Mouse (Mus musculus) embryo, embryonic 11 days (tissue): ENCODE results near the gene Kif1bp.
A peak's percentile ranks its signal among the peaks of the same experiment; 100 is the strongest.
"Not testable (repeated sequence)": the region's sequence is repeated elsewhere in the genome, so short reads cannot be mapped to it uniquely, and the experiment has no call there.

ENCODE experiments used
- DNase-seq: peaks from one replicate; pipeline ENCODE4 v3.0.0-alpha.2; 2015

The Kif1bp gene

DNA sequence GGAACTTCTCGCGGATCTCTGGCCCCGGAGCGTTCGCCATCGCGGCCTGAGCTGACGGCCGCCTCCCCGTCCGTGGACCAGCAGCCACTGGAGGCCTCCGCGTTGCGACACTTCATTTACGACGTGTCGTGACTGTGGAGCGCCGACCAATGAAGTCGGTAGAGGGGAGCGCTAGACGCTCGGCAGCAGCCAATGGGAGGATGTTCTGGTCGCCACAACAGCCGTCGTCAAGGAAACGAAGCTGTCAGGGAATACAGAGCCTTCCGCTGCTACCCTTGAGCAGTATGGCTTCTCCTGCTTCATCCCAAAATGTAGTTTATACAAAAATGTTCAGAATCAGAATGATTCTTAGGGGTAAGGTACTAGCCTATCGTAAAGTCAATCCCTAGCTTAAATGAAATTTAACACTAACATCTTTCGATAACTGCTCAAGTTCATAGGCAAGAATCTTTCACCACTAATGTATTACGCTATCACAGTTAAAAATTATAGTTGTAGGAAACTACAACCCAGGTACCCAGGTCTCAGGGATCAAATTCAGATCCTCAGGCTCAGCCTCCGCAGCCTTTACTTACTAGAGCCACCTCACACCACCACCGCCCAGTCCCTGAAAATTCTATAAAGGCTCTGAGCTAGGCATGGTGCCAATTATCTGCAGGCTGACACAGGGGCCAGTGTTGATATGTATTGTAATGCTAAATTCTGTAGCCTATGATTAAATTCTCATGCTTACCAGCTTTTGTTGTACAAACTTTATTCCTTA, at the start of gene Kif1bp:
Kif1bp (minus strand) TSS at position 120 of the 763 bp plus-strand sequence.
- peak; percentile 98 for DNase-seq

DNA sequence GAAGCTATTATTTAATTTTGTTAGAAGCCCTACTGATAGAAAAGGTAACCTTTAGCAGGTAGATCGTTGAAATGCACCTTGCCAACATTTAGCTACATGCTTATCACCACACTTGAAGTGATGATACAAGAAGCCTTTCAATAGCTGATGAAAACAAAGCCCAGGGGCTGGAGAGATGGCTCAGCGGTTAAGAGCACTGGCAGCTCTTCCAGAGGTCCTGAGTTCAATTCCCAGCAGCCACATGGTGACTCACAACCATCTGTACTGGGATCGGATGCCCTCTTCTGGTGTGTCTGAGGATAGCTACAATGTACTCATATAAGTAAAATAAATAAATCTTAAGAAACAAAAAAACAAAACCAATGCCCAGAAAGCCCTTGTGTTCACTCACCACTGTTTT, 25.9 kb upstream of the Kif1bp start:
- no peak for DNase-seq

DNA sequence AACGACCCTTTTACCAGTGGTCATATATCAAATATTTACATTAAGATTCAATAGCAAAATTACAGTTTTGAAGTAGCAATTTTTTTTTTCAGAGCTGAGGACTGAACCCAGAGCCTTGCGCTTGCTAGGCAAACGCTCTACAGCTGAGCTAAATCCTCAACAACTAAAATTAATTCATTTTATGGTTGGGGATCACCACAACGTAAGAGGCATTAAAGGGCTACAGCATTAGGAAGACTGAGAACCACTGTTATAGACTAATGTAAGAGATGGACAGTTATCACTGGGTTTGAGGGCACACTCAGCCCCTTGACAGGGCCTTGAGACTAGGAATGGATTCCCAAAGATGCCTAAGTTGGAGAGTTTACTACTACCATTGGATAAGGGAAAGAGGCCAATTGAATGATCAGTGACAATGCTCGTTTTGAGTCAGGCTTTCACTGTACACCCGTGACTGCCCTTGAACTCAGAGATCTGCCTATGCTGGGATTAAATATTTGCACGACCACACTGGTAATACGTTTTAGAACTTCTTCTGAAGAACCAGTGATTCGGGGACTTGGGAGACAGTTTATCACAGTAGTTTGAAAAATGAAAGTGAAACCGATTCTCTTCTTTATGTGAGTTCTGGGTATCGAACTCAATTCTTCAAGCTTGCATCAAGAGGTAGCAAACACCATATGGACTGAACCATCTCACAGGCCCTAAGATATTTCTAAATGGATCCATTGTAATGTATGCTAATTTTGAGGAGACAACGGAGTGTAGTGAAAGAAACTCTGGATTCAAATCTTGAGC, 25.2 kb upstream of the Kif1bp start:
- no peak for DNase-seq

DNA sequence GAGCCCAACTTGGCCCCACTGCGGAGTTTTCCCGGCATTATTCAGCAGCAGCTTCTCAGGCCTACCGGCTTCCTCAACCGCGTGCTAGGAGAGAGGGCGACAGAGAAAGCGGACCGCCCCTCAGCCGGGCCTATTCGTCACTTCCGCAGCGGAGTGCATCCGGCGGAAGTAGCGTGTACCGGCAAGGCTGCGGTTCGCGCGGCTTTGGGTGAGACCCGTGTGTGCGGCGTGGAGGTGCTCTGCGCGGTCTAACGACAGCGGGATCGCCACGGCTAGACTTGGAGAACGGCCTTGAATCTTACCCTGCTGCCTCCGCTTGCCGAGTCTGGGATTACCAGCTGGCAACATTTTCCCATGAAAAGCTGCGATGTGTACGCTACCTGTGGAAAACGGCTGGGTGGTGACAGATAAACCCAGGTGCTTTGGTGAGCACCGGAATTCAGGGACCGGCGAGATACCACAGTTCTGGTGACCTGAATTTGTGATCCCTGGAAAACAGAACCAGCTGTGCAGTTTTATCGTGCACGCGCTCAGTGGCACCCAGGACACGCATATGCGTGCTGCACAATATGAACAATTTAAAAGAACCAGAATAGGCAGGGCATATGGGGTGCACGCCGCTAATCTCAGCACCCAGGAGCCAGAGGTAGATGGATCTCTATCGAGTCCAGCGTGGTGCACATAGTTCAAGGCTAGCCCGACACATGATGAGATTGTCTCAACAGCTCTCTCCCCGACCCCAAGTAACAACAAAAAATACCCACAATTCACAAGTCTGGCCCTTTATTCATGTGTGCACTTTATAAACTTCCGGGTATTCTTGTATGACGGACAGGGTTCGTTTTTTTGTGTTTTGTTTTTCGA, 24.2 kb upstream of the Kif1bp start, which contains the start of gene Ddx21:
Ddx21 (minus strand) TSS at position 105 of the 864 bp plus-strand sequence.
- DNase-seq: peak; percentile 96

DNA sequence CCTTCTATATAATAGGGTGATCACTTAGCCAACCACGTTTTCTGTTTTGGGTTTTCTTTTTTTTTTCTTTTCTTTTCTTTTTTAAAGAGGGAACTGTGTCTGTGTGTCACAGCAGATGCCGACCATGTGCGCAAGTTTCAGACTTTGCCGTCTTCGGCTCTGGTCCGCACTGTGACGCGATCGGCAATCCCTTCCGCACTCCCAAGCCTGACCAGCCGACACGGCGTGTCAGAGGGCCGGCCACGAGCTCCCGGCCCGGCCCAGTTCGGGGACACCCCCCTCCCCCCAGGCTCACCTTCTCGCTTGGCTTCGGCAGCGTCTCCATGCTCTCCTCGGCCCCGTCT, 23.5 kb upstream of the Kif1bp start:
- no peak for DNase-seq

DNA sequence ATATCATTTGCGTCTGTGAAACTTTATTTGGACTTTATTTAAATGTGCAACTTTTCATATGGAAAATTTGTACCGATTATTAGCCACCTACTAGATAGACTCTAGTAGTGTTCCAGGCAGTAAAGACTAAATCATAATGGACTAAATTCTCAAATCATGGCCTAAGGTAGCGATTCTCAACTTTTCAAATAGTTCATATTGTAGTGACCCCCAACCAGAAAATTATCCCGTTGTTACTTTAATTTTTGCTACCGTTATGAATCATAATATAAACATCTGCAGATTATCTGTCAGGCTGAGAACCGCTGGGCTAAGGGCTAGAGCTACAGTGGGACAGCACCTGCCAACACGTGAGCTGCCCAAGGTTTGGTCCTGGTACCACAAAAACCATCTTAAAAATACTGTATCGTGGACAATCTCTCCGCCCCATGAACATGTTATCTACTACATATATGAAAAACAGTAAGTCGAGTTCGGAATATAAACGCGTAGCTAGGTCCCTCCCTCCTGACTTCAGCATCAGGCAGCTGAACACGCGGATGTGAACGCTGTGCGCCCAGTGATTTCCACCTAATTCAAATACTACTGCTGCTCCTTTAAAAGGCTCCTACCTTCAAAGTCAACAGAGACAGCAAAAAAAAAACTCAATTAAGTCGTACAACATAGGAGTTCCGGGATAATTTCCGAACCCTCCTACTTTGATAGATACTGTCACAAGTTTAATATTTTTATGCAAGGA, 23.0 kb upstream of the Kif1bp start:
- peak; percentile 17 for DNase-seq

DNA sequence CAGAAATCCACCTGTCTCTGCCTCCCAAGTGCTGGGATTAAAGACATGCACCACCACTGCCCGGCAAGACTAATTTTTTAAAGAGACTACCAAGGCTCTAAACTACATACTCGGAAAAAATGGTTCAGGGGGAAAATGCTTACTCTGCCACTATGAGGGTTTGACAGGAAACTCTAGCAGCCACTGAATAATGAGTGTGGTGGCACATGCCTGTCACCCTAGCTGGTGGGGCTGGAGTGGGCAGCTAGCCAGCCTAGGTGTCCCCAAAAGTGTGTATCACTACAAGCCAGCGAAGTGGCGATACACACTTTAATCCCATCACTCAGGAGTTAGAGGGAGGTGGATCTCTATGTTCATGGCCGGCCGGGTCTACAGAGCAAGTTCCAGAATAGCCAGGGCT, 21.8 kb upstream of the Kif1bp start:
- no peak for DNase-seq

DNA sequence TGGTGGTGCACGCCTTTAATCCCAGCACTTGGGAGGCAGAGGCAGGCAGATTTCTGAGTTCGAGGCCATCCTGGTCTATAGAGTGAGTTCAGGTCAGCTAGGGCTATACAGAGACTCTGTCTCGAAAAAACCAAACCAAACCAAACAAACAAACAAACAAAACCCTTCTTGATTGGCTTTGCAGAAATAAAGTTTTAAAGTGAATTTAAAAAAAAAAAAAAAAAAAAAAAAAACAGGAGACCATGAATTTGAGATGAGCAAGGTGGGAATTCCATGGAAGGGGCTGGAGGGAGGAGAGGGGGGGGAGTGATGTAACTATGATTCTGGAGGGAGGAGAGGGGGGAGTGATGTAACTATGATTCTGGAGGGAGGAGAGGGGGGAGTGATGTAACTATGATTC, 21.1 kb upstream of the Kif1bp start:
- not testable (repeated sequence) for DNase-seq

DNA sequence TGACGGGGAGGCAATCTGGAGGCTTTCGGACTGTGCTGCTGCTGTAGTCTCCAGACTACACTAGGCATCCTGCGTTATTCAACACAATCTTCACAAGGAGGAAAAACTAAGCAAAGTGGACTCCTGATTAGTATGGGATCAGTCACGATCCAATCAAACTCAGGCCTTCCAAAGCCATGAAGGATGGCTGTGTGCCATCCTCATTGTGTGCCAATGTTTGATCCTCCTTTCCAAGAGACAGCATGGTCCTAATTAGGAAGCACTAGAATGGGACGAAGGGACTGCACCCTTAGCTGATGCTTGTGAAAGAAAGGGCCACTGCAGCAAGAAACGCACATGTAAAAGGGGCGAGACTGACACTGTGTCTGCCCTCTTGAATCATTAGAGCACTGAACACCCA, 14.2 kb upstream of the Kif1bp start:
- DNase-seq: no peak

DNA sequence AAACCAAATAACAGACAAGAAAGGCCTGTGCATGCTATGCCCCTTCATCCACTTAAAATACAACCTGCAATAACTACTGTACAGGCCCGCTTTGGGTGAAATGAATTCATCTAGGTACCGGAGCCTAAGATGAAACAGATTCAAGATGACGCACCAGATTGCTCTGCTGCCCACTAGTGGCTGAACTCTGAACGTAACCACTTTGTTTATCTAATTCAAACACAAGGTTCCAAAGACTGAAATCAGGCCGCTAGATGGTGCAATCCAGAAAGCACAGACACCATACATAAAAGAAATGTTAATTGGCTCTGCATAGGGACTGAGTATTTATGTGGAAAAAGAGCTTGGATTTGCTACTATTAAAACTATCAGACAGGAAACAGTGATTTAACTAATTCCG, 11.9 kb upstream of the Kif1bp start:
- DNase-seq: peak; percentile 92

DNA sequence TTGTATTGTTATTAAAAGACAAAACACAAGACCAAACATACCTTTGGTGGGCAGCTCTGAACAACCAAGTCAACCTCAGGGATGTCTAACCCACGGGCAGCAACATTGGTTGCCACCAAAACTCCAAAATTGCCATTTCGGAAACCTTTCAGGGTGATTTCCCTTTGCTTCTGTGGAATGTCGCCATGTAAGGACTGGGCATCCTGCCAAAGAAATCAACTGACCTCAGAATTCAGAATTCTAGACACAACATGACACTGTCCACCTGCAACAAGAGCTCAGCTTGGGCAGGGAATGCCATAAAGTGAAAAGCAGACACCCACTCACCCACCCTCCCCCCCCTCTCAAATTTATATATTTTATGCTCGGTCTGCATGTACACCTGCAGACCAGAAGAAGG, 10.4 kb upstream of the Kif1bp start:
- no peak for DNase-seq

DNA sequence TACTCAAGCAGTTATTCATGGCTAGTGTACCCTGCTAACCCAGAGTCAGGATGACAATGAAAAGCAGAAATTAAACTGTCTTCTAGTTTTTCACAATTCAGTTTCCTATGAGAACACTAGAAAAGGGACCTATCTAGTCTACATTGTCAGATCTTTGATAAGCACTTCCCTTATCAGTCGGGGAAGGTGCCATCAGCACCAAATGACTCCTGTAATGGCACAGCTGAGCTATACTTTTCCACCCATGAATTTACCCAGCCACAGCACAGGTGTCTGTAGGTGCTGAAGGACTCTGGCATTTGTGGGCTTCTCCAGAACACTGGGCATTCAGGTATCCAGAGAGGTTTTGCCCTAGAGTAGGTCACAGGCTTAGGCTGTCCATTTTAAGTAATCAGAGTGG, 5.0 kb upstream of the Kif1bp start:
- no peak for DNase-seq

DNA sequence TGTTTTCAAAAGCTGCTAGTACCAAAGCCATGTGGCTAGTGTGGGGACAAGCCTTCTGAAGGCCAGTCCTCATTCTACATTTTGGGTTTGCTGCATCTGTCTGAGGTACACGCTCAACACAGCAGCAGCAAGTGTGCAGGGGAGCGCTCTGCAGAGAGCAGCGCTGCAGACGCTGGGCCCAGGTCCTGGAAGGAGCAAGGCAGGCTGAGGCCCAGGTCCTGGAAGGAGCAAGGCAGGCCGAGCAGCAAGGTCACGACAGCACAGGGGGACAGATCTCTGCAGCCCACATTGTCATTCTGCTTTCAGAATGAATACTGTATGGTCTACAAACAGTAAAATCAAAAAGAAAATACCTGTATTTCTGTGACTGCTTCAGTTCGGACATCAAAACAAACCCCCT, 4.4 kb upstream of the Kif1bp start:
- no peak for DNase-seq

DNA sequence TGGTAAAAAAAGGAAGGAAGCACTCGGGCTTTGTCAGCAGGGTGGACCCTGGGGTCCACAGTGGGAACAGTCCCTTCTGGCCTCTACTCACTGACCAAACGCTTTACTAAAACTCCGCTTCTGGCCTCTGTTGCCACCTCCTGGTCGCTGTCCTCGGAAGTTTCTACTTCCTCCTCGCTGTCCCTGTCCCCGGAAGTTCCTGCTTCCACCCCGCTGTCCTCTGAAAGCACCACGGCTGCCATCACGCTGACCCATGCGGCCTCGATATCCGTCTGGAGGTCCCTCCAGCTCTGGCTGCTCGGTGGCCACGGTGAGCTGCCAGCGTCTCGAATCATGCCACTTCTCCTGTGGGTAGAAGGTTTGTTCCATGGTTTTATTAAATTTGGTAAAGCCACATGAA, 4.0 kb upstream of the Kif1bp start:
- no peak for DNase-seq

DNA sequence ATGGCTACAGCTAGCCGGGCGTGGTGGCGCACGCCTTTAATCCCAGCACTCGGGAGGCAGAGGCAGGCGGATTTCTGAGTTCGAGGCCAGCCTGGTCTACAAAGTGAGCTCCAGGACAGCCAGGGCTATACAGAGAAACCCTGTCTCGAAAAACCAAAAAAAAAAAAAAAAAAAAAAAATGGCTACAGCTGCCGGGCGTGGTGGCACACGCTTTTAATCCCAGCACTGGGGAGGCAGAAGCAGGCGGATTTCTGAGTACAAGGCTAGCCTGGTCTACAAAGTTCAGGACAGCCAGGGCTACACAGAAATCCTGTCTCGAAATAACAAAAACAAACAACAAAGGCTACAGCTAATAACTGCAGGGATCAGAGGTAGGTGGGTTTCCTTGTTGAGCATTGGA, 872 bp upstream of the Kif1bp start:
- DNase-seq: not testable (repeated sequence)

DNA sequence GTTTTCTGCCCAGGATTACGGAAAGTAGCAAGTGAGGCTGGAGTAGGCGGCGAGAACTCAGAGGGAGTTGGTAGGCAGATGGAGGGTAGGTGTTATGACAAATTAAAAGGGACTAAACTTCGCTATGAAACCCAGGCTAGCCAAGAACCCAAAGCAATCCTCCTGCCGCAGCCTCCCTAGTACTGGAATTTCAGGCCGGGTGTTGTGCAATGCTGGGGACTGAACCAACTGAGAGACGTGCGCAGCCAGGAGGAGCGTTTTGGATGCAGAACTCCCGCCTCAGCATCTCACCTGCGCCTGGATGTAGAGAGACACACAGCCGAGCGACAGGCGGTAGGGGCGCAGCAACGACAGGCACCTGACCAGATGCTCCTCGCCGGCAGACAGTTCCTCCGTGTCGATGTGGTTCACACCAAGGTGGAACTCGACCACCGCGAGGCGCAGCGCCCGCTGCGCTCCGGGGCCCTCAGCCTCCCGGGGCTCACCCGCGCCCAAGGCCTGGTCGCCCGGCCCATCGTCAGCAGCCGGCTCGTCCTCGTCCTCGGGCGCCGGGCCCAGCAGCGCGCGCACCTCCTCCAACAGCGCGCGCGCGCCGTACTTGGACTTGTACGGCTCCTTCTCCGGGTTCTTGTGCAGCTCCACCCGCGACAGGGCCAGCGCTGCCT, 452 bp downstream of the Kif1bp start:
- no peak for DNase-seq

DNA sequence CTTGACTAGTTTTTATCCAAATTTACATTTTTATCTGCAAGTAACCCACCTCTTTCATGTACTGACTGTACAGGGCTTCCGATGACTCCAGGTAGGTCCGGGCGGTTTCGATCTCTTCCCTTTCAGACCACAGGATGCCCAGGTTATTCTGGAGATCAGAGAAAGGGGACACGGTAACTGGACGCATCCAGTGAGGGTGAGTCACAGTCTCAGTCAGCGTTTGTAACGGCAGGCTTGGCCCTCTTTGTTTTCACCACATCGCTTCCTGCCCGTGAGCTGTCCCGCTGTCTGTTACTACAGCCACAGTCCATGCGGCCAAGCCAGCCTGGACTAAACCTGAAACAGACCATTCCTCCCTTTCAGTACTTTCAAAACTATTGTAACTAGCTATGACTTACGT, 3.3 kb downstream of the Kif1bp start:
- no peak for DNase-seq

DNA sequence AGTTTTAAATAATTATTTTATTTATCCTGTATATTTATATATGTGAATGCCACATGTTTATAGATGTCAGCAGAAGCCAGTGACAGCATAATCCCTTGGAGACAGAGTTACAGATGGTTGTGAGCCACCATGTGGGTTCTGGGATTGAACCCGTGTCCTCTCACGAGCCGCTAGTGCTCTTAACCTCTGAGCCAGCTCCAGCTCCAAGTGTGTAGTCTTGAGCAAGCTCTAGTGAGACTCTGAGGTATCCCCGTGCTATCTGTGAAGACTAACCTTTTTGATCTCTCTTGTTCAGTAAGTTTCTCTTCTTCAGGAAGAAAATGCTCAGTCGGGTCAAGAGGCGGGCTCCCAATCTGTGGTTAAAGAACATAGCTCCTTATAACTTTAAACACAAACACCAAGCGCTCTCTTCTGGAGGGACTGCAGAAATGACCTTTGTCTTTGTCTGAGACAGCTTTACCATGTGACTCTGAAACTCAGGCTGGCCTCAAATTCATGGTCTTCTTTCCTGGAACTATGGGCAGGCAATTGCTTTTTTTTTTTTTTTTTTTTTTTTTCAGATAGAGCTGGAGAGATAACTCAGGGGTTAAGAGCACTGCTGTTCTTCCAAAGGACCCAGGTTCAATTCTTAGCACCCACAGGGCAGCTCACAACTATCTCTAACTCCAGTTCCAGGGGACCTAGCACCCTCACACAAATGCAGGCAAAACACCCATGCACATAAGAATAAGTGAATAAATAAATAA, 8.0 kb downstream of the Kif1bp start:
- DNase-seq: no peak

DNA sequence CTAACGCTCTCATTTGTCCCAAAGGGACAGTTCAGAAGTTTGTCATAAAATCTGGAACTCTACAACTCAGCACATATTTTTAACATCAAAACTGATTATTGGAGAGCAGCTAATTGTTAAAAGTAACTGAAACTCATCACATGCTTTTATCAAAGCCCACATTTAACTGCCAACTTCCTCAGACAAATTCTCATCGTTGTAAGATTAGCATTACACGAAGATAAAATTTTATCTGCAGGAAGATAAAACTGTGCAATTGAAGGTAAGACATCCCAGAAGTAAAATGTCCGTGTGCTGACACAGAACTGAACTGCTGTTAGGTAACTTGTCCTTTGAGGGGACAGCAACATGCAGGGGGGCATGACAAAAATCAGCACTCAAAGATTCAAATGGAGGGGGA, 9.4 kb downstream of the Kif1bp start:
- no peak for DNase-seq

DNA sequence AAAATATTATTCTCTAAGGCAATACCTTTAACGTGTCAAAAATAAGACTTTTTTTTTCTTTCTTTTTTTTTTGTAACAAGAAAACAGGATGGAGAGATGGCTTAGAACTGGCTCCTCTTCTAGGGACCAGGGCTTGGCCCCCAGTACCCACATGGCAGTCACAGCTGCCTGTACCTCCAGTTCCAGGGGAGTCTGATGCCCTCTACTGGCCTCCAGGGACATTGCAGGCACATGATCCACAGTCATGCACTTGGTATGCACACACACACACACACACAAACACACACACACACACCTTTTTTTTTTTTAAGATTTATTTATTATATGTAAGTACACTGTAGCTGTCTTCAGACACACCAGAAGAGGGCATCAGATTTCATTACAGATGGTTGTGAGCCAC, 20.5 kb downstream of the Kif1bp start:
- DNase-seq: no peak

DNA sequence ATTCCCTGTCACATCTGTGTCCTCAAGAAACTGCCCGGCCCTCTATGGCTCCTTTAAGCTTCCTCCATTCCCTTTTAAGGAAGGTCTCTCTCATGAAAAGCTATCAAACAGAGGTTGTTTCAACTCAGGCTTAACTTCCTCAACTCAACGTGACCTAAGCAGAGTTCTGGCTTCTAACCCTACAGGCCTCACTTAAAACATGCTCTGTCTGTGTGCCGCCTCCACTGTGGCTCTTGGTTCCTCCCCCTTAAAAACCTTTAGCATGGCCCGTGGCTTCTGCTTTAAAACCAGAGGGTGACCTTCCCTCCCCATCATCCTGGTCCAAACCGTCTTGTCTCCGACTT, 21.7 kb downstream of the Kif1bp start:
- no peak for DNase-seq
